Comparison of ENCODE assay signal across 14 mouse cellular contexts in genomic region chr12:117151611-117152010, GRCm38 (mm10).
DNase-seq lines count a peak whose midpoint lies in the region; ATAC-seq and TF ChIP-seq lines count a peak whose summit lies in the region.
"Had no signal": no experiment of that assay in that cellular context is flagged by ENCODE, and none has a peak within 500 bp of the region (broad histone marks: within the 10 kb centered on the region; RNA-seq: fewer than 3 reads in every experiment).

No protein-coding gene starts in this region.

- H3K27me3 ChIP-seq in neural tube, embryonic 11.5 days (ENCODE audit: control insufficient read depth, insufficient read depth, low read length): peaks cover 43% of the 10 kb centered on the region
- H3K27me3 ChIP-seq in forebrain, embryonic 15.5 days: peaks cover 72% of the 10 kb centered on the region
- H3K27me3 ChIP-seq in limb, embryonic 14.5 days (ENCODE audit: control insufficient read depth, insufficient read depth, low read length): peaks cover 62% of the 10 kb centered on the region
- peaks cover 66% of the 10 kb centered on the region for H3K27me3 ChIP-seq in intestine, postnatal 0 days (replicated peaks; ENCODE audit: control insufficient read depth, insufficient read depth, low read length)

- H3K27ac ChIP-seq in neural tube, embryonic 11.5 days (ENCODE audit: low read depth, low read length): no peak overlapping the region
- H3K27ac ChIP-seq in forebrain, embryonic 15.5 days (replicated peaks): peak overlapping the region; percentile 89
- no peak overlapping the region for H3K27ac ChIP-seq in limb, embryonic 14.5 days (replicated peaks; ENCODE audit: low read depth, low read length)
- no peak overlapping the region for H3K27ac ChIP-seq in intestine, postnatal 0 days (ENCODE audit: low read depth, low read length)

- TF ChIP-seq POLR2A in limb, embryonic 14.5 days (IDR thresholded peaks at IDR 0.05; ENCODE audit: borderline replicate concordance, extremely low read depth, insufficient read depth, insufficient read length): no peak

- no peaks in the 10 kb centered on the region for H3K9me3 ChIP-seq in neural tube, embryonic 11.5 days (ENCODE audit: control insufficient read depth, low read length)
- H3K9me3 ChIP-seq in forebrain, embryonic 15.5 days: no peaks in the 10 kb centered on the region
- H3K9me3 ChIP-seq in limb, embryonic 14.5 days (ENCODE audit: control insufficient read depth, low read length): no peaks in the 10 kb centered on the region
- no peaks in the 10 kb centered on the region for H3K9me3 ChIP-seq in intestine, postnatal 0 days (ENCODE audit: control insufficient read depth)

- peak; percentile 51 for DNase-seq in neural tube, embryonic 11.5 days (ENCODE audit: low spot score)
- no peak for DNase-seq in neural tube, embryonic 10.5 days (ENCODE audit: extremely low spot score, low spot score)
- no peak for DNase-seq in limb, embryonic 14.5 days (ENCODE audit: low spot score)
- peak; percentile 53 for DNase-seq in retina, embryonic 14.5 days (ENCODE audit: low spot score)
- DNase-seq in ovary, postnatal 14 days (ENCODE audit: low spot score): no peak
- DNase-seq: adrenal gland, postnatal 10 days; cerebellum, adult 2 months; gastrocnemius, postnatal 36 days; heart, postnatal 14 days; kidney, adult 9 months; thymus, adult 2 months had no signal

- no peak overlapping the region for H3K4me3 ChIP-seq in neural tube, embryonic 11.5 days (ENCODE audit: low read depth, low read length)
- peak overlapping the region; percentile 32; the same call in 1 of the 2 replicates for H3K4me3 ChIP-seq in forebrain, embryonic 15.5 days
- no peak overlapping the region for H3K4me3 ChIP-seq in limb, embryonic 14.5 days (replicated peaks; ENCODE audit: low read length)
- H3K4me3 ChIP-seq in intestine, postnatal 0 days (ENCODE audit: low read depth, low read length): no peak overlapping the region

- ATAC-seq in neural tube, embryonic 11.5 days (ENCODE audit: insufficient read depth, low FRiP score, low TSS enrichment): no peak
- no peak for ATAC-seq in forebrain, embryonic 15.5 days (replicated peaks)
- ATAC-seq in limb, embryonic 14.5 days (ENCODE audit: low FRiP score, low read depth): no peak
- no peak for ATAC-seq in intestine, postnatal 0 days
- no peak for ATAC-seq in erythroid progenitor cell, adult 5-6 weeks (replicated peaks; ENCODE audit: low FRiP score, poor library complexity, severe bottlenecking)

- no peak overlapping the region for H3K9ac ChIP-seq in neural tube, embryonic 11.5 days (ENCODE audit: low read length)
- H3K9ac ChIP-seq in forebrain, embryonic 15.5 days (replicated peaks): peak overlapping the region; percentile 44; the same call in 1 of the 2 replicates
- H3K9ac ChIP-seq in limb, embryonic 14.5 days (ENCODE audit: low read depth, low read length, severe bottlenecking): no peak overlapping the region
- H3K9ac ChIP-seq in intestine, postnatal 0 days (ENCODE audit: low read depth, low read length): no peak overlapping the region

- no peak for TF ChIP-seq CTCF in intestine, postnatal 0 days (IDR thresholded peaks at IDR 0.05; ENCODE audit: low read depth)

- WGBS in neural tube, embryonic 11.5 days: 6% methylated on average over 7 of the region's 7 CpGs
- WGBS in forebrain, embryonic 15.5 days: 4% methylated on average over 7 of the region's 7 CpGs
- 13% methylated on average over 6 of the region's 7 CpGs for WGBS in limb, embryonic 14.5 days
- 16% methylated on average over 7 of the region's 7 CpGs for WGBS in intestine, postnatal 0 days

- H3K4me1 ChIP-seq in neural tube, embryonic 11.5 days (ENCODE audit: control insufficient read depth, insufficient read depth, low read length): peaks cover 25% of the 10 kb centered on the region
- H3K4me1 ChIP-seq in forebrain, embryonic 15.5 days: peaks cover 50% of the 10 kb centered on the region
- peaks cover 11% of the 10 kb centered on the region for H3K4me1 ChIP-seq in limb, embryonic 14.5 days (ENCODE audit: control insufficient read depth, insufficient read depth, low read length)
- H3K4me1 ChIP-seq in intestine, postnatal 0 days (replicated peaks; ENCODE audit: control insufficient read depth, insufficient read depth, low read length): no peaks in the 10 kb centered on the region

- peak overlapping the region; percentile 50; the same call in 1 of the 2 replicates for H3K4me2 ChIP-seq in neural tube, embryonic 11.5 days (ENCODE audit: low read depth)
- H3K4me2 ChIP-seq in forebrain, embryonic 15.5 days (replicated peaks): peak overlapping the region; percentile 51
- H3K4me2 ChIP-seq in limb, embryonic 14.5 days (replicated peaks; ENCODE audit: low read depth, low read length, severe bottlenecking): 0 out of 2 replicates have a peak overlapping the region, but pooled peaks have one; percentile 31
- H3K4me2 ChIP-seq in intestine, postnatal 0 days (replicated peaks; ENCODE audit: low read depth): no peak overlapping the region

- H3K36me3 ChIP-seq in neural tube, embryonic 11.5 days (ENCODE audit: control insufficient read depth, insufficient read depth, low read length): no peaks in the 10 kb centered on the region
- H3K36me3 ChIP-seq in forebrain, embryonic 15.5 days: no peaks in the 10 kb centered on the region
- H3K36me3 ChIP-seq in limb, embryonic 14.5 days (ENCODE audit: control insufficient read depth, insufficient read depth, low read length): no peaks in the 10 kb centered on the region
- H3K36me3 ChIP-seq in intestine, postnatal 0 days (ENCODE audit: control insufficient read depth, insufficient read depth): no peaks in the 10 kb centered on the region

Comparison
In these comparisons a context has a peak if more than half of its experiments do, and no peak if none do; other contexts are left out.
1. DNase-seq: peak in neural tube, embryonic 11.5 days (single experiment) and retina, embryonic 14.5 days (single experiment); none in neural tube, embryonic 10.5 days (single experiment), limb, embryonic 14.5 days (single experiment) and ovary, postnatal 14 days (single experiment).